Mouse (Mus musculus): ENCODE measurements around the gene Gigyf1.
A peak's percentile ranks its signal among the peaks of the same experiment; 100 is the strongest.

The Gigyf1 gene

GRCm38 (mm10) chr5:137513951-137514721 lies 4.2 kb upstream of the Gigyf1 start:
- no peak for DNase-seq (ENCODE audit: low read depth, low spot score)

GRCm38 (mm10) chr5:137514811-137515210 lies 3.5 kb upstream of the Gigyf1 start:
- DNase-seq (ENCODE audit: low read depth, low spot score), result no peak

GRCm38 (mm10) chr5:137519691-137520550 lies 1.6 kb downstream of the Gigyf1 start:
- DNase-seq (ENCODE audit: low read depth, low spot score), result no peak

- no peak for DNase-seq (ENCODE audit: low read depth, low spot score)
These were observed 3.5 kb downstream of the Gigyf1 start for GRCm38 (mm10) chr5:137521861-137522260.

- no peak for DNase-seq (ENCODE audit: low read depth, low spot score)
These were observed 4.4 kb downstream of the Gigyf1 start for GRCm38 (mm10) chr5:137522711-137523110.

GRCm38 (mm10) chr5:137523396-137524250 lies 5.3 kb downstream of the Gigyf1 start:
- peak; percentile 71 for DNase-seq (ENCODE audit: low read depth, low spot score)

- DNase-seq (ENCODE audit: low read depth, low spot score), result no peak
These were observed 5.8 kb downstream of the Gigyf1 start for GRCm38 (mm10) chr5:137524251-137524515.

GRCm38 (mm10) chr5:137524671-137525070 lies 6.3 kb downstream of the Gigyf1 start:
- DNase-seq (ENCODE audit: low read depth, low spot score), result no peak

GRCm38 (mm10) chr5:137525511-137525910 lies 7.2 kb downstream of the Gigyf1 start:
- no peak for DNase-seq (ENCODE audit: low read depth, low spot score)

- peak; percentile 59 for DNase-seq (ENCODE audit: low read depth, low spot score)
These were observed 8.0 kb downstream of the Gigyf1 start for GRCm38 (mm10) chr5:137526192-137526936.

GRCm38 (mm10) chr5:137527413-137527812 lies 9.1 kb downstream of the Gigyf1 start:
- no peak for DNase-seq (ENCODE audit: low read depth, low spot score)

GRCm38 (mm10) chr5:137528247-137528968 lies 10.1 kb downstream of the Gigyf1 start:
- no peak for DNase-seq (ENCODE audit: low read depth, low spot score)

GRCm38 (mm10) chr5:137529221-137529995 lies 11.1 kb downstream of the Gigyf1 start:
- DNase-seq (ENCODE audit: low read depth, low spot score), result no peak

- DNase-seq (ENCODE audit: low read depth, low spot score), result no peak
These were observed 11.7 kb downstream of the Gigyf1 start for GRCm38 (mm10) chr5:137530075-137530474.

- DNase-seq (ENCODE audit: low read depth, low spot score), result peak; percentile 96
These were observed 12.5 kb downstream of the Gigyf1 start for GRCm38 (mm10) chr5:137530588-137531413.

GRCm38 (mm10) chr5:137531414-137532130 lies 13.2 kb downstream of the Gigyf1 start:
- peak; percentile 62 for DNase-seq (ENCODE audit: low read depth, low spot score)

GRCm38 (mm10) chr5:137532131-137532807 lies 13.9 kb downstream of the Gigyf1 start:
- DNase-seq (ENCODE audit: low read depth, low spot score), result peak; percentile 65

- no peak for DNase-seq (ENCODE audit: low read depth, low spot score)
These were observed 14.4 kb downstream of the Gigyf1 start for GRCm38 (mm10) chr5:137532808-137533116.
